Mouse (Mus musculus) ES-CJ7 (cell line): Measurements from ENCODE around the gene Map1b.

ENCODE experiments used
- DNase-seq: peaks from one replicate; pipeline ENCODE4 v3.0.0; 2011; ENCODE audit warnings: low read depth, low spot score

Map1b gene

DNA sequence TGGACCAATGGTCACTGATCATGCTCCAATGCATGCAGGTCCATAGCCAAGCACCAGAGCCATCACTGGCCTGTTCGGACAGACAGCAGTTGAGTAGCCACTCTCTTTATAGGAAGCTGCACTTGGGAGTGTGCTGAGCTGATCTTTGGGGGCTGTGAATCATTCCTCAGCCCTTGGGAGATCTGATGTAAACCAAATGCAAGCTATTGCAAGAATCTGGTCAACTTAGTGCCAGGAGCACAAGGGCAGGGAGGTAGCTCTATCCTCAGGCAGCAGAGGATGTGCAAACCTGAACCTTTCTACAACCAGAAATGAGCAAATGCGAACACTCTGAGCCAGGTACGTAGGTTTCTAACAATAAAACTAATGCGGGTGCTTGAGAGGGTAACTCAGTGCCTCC lies 26.3 kb downstream of the Map1b start:
- no peak for DNase-seq

DNA sequence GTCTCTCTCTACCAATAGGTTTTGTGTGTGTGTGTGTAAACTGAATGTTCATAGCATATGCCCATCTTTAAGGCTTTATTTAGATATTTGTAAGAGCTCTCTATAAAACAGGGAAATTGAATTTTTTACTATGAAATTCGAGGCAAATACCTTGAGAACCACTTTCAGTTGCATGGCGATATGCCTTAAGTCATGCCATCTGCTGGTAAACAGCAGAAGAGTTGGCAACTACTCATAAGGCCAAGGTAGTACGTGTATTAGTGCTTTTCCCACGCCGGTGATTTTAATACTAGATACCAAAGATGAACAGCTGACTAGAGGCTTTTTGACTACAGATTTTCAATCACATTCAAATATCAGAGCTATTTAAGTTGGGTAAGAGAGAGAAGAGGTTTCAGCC lies 27.2 kb downstream of the Map1b start:
- no peak for DNase-seq

DNA sequence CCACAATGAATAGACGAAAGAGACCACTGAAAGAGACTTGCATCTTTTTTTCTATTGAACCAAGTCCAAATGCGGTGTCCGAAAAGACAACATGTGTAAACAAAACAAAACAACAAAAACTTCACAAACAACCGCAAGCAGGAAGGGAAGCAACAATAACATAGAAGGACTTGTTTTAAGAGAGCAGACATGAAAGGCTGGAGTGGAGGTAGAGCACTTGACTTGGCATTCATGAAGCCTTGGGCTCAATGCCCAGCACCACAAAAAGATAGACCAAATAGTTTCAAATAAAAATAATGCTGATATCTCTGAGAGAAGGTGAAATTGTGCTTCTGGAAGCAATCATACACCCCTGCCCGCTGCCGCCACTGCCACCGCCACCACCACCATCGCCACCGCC lies 30.5 kb downstream of the Map1b start:
- DNase-seq, result no peak

DNA sequence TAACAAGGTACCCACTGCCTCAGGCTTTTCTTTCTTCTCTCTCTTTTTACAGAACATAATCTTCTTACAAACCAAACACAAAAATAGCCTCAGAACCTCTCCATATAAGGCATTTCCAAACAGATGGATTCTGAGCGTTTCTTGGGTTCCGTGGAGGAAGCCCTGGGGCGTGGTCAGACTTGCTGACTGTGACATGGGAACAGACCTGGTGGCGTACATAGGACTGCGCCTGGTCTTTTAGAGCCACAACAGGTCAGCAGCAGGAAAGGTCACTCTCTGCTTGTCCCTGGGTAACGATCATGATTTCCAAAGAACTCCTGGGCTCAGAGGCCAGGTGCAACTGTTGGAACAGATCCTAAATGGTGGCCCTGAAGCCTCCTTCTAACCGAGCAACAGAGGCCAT lies 31.0 kb downstream of the Map1b start:
- no peak for DNase-seq

DNA sequence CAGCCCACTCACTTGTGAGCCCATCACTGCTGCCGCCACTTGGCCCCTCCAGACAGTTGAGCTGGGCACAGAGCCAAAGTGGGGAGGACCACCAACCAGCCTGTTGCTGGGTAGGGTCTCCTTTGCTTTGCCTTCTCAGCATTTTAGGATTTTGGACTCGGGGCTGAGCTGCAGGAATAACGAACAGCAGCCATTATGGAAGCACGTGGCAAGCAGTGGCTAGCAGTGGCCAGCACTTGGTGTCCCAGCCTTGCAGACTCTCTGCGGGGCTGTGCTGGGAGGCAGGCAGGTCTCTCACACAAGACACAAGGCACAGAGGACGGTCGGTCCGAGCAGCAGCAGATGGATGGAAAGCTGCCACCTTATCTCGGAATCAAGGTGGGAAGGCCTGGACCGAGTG lies 31.4 kb downstream of the Map1b start:
- no peak for DNase-seq

DNA sequence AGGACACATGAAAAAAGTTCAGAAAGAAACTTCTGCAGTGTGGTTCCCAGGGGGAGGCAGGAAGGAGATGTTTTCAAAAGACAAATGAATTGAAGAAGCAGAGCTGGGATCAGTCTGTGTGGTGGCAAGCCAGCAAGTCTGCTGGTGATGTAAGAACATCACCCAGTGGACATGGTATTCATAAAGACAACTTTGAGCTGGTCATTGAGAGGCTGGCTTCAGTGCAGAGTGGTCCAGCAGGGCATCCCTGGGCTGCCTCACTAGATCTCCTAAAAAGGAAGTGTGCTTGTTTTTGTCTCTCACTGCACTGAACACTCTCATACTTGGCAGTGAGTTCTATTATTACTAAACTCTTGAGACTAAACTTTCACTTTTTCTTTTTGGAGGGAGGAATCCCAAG lies 32.9 kb downstream of the Map1b start:
- DNase-seq, result no peak

DNA sequence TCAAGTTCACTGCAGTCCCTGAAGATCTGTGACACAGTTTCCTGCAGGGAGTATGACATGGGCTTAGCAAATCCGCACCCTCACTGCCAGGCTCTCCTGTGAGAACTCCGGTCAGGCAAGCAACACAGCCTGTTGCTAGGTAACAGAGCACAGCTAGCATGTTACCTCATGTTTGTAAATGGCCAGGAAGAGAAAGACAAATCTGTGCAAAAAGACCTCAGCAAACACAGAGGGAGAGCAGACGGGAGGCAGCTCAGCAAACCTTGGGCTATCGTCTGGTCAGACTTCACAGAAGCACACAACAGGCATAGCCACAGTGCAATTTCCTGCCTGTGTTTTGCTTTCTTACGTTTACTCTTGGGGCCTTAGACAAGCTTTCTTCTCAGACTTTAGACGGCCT lies 40.9 kb downstream of the Map1b start:
- no peak for DNase-seq

DNA sequence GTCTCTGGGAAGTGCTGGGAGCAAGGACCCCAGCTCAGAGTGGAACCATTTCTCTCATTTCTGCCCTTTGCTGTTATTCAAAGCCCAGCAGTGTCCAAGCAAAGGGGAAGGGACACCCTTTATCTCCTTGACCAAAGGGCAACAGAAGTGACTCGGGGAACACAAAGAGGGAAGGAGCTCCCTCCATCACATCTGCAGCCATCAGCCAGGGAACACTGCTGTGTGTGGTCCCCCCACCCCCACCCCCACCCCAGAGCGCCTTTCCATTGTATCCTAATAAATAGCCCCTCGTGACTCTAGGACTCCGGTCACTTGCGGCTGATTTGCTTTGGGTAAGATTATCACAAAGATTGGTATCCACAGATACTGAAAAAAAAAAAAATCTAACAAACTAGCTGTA lies 41.3 kb downstream of the Map1b start:
- DNase-seq, result no peak

DNA sequence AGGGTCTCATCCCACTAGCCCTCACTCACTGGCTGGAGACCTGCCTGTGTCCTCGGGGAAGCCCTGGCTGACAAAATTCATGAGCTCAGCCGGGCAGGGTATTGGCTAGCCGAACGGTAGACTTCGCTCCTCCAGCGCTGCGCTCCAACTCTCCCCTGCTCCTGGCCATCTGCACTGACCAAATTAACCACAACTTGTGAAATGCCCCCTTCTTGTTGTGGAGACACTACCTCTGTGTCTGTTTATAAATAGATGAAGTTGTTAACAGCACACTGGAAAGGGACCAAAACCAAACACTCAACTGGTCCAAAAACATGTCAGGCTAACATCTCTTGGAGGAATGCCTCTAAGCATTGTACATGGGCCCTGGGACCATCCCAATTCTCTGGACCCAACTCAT lies 42.2 kb downstream of the Map1b start:
- no peak for DNase-seq

DNA sequence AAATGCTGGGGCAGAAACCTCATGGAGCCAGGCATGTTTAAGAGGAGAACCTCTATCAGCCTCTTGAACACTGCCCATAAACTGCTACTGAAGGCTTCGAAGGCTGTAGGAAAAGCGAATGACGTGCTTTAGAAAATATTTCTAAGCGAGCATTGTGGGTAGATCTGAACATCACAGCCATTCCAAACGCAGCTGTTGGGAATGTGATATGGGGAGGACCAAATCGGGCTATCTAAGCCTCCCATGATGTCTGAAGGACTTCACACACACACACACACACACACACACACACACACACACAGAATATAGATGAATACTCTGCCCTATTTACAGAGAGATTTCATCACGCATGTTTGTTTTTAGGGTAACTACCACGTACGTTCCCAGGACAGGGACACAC lies 44.3 kb downstream of the Map1b start:
- no peak for DNase-seq

DNA sequence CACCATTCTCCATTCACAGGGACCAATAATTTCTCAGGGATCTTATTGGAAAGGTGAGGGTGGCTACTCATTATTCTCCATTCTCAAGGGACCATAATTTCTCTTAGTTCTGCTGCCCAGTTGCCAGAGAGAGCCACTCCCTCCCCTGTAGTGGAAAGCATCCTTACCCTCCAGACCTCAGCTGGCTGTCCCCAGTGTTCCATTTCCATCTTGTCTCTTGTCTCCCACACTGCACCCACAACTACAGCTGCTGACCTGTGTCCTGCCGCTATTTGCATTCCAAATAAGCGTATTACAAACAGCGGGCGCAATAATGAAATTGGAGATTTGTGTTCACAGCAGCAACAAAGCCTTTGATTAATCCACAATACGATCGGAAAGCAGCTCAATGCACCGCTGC lies 46.3 kb downstream of the Map1b start:
- no peak for DNase-seq

DNA sequence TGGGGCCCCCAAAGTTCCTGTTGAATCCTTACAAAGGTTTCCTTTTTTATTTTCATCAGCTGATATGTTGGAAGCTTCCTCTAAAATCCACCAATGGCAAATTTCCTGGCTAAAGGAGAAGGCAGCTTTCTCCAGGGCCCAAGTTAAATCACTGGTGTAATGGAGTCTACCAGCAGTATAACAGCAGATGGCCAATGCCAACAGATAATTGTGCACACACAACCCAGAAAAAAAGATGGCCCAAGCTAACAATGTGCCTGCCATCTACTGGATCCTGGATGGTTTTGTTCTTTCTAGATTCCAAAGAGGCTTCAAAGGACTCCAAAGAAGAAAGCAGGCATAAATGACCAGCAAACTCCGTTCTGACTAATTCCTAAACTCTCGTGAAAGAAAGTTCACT lies 48.1 kb downstream of the Map1b start:
- no peak for DNase-seq

DNA sequence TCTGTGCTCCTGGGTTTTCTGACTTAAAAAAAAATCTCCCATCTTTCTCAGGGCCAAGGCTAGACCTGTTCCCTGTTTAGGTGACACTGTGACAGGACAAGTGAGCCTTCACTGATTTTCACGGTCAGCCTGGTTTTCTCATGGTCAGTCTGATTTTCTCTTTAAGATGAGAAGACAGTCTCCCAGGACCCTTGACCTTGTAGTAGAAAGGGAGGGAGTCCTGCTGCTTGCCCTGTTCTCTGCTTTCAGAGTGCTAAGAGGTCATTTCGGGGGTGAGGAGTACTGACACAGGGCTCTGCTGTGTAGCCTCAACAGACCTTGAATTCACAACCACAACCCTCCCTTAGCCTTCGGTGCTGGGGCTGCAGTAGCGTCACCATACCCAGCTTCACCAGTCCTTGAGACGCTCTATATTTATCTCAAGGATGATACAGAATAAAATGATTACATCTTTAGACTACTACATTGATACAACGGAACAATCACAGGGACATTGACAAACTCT lies 49.5 kb downstream of the Map1b start:
- DNase-seq, result no peak

DNA sequence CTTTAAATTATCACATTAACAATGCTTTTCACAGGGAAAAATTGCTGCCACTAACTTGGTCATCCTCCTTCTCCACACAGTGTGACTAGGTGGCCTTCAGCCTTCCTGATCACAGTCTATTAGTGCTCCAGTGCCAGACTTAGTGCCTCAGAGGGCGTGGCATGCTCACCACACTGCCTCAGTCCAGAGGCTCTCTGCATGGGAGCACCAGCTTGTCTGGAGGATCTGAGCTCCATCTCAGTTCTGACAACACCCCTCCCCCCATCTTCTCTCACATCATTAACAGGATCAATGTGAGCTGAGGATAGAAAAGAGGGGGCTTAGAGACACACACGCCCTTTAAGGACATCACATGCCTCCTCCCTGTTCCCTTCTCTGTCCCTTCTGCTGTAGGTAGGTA lies 50.3 kb downstream of the Map1b start:
- DNase-seq, result no peak

DNA sequence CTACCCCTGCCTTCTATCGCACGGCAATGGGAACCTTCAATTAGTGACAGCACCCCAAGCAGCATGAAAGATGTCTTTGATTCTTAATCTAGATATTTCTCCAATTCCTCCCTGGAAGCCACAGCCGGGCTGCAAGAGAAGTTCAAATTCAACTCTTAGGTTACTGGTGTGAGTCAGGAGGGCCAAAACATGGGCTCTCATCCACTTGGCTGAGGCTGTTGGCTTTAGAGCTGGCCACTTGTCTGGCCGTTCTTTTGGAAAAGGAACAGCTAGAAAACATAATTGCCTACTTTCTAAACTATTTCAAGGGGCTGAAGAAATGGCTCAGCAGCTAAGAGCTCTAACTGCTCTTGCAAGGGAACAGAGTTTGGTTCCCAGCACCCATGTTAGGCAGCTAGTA lies 51.8 kb downstream of the Map1b start:
- DNase-seq, result no peak

DNA sequence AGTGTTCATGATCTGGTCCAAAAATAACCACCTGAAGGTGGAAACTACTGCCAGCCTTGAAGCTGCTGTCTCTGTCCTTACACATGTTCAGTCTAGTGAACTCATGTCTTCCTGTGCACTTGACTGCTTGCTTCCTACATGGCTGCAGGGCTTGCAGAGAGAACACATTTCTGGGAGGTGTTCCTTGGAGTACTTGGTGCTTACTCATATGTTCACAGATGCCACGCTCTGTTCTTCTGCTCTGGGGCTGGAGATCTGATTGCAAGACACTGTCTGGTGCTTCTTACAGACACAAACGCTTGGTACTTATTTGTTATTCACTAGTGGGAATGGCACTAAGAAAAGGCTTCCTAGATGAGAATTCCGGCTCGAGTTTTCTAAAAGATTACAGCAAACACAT lies 54.5 kb downstream of the Map1b start:
- no peak for DNase-seq

DNA sequence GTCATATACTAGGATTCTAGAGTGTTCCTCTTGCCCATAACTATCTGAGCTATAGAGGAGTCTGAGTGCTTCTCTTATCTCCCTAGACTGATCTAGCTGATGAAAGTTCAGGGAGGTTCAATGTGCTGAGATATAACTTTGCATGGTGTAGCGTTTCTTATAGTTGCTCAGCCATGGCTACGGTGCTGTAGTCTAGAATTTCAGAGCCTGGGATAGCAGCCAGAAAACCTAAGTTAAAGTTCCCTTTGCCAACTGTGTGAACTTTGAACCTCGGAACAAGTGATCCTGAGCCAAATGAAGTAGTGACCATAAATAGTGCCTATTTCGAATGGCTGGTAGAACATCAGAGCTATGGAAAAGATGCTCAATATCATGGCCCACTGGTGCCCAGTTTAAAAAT lies 56.7 kb downstream of the Map1b start:
- no peak for DNase-seq

DNA sequence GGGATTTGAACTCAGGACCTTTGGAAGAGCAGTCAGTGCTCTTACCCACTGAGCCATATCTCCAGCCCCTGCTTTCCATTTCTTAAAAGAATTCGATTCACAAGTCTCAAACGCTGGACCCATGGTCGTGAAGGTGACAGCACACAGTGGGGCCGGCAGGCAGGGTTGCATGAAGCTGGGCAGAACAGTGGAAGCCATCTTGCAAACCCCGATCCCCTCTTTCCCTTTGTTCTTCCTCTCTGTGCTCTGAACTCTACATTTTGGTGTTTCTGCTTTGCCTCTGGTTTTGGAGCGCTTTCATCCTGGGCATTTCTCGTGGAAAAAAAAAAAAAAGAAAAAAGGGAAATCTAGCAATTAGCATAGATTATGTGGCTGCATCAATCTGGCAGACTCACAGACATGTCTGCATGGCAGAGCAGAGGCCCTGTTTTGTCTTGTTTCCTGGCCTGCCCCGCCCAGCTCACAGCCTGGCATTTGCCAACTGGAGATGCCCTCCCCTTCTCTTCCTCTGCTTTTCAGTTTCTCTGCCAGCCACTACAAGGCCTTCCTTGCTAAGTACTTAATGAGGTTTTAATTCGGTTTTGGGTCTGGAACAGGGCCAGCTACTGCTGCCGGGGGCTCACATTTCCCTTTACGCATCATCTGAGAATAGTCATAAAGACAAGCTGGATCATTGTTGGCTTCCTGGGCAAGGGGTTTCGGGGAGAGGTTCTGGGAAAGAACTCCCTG lies 57.5 kb downstream of the Map1b start:
- DNase-seq, result no peak

DNA sequence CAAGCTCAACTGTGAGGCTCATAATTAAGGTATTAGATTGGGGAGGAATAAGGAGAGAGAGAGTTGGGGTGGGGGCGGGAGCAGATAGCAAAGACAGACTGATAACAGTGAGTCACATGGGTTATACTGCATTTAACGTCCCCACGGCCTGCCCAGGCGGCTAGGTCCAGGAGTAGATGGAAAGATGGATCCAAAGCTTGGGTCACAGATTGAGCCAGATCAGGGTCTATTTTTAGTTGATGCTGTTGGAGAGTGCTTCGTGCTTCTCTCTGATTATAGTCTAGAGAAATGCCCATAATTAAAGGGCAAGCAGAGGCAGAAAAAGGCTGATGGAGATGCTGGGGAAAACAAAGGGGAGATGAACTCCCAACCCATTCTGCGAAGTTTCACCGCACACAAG lies 61.4 kb downstream of the Map1b start:
- DNase-seq, result no peak

DNA sequence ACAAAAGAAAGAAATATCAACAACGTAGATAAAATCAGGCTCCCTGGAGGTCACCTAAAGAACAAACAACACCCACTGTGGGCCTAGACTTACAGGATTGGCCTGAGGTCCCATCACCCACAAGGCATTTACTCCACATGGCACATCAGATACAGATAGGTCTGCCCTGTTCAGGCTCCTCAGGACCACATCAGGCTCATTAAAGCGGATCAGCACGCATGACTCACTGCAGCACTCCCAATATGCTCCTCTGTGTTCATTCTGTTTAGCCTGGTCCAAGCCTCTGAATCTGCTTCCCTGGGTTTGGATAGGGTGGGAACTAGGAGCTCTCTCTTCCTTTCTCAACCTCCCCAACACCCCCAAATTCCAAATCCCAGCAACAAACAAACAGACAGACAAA lies 63.9 kb downstream of the Map1b start:
- no peak for DNase-seq

DNA sequence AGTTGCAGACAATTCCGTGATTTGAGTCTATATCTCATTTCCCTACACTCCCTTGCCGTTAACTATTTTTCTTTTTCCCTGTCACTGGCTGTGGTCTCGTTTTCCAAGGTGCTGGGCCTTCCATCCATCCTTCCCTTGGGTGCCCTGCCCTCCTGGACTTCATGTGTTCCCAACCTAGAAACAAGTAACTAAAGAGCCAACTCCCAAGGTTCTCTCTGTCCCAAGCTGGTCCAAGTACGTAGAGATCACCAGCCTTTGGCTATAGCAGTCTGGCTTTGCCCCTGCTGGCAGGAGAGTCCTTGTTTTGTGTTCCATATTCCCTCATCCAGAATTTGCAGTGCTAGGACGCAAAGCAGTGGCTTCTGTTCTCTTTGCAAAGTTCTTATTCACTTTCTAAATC lies 65.1 kb downstream of the Map1b start:
- DNase-seq, result no peak

DNA sequence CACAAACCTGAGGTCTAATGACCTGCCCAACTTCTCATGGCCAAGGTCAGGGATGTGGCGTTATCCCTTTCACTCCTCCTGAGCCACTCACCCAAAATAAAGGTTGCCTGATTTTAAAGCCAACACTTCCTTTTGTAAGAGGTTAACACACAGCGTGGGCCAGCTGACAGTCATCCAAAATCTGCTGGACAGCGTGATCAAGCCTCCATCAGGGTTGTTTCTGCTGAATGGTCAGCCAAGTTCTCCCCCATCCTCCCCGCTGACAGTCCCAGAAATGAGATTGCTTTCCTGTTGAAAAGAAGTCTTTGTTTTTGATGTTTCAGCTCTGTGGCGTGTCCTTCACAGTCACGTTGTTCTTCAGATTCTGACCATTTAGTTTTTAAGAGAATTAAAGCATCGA lies 65.6 kb downstream of the Map1b start:
- DNase-seq, result no peak

DNA sequence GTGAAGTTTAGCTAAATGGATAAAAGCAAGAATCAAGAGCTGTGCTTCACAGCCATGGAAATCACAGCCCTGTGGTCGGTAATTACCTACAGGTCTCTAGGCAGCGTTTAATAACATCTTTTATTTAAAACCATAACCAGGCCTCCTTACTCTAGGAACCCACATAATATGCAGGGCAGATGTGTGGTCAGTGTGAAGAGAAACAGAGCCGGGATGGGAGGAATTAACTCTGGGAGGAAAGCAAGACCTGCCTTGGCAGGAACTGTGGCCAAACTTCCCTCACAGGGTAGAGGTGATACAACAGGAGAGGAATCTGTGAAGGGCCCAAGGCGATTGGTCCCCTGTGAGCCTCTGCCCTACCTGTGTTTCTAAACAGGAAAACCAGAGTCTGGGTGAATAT lies 66.8 kb downstream of the Map1b start:
- no peak for DNase-seq

DNA sequence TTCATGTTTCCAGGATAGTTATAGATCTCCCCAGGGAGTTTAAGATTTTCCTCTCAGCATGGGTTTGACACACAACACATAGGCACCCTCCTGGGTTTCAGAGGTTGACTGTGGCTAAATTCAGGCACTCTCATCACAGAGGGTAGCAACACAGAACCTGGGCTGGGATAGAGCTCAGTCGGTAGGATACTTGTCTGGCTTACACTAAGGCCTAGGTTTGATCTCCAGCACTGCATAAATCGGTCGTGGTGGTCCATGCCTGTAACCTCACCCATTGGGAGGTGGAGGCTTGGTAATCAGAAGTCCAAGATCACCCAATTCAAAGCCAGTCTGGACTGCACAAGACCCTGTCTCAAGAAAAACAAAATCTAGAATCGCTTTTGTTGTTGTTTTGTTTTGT lies 68.1 kb downstream of the Map1b start:
- DNase-seq, result no peak
